Mouse (Mus musculus) adrenal gland, adult (tissue): ENCODE measurements at regions not wholly inside any gene's neighbourhood (a gene's known extent, or its start where the extent isn't known, plus 50 kb on each side); places are given as distances from the start of the nearest gene placed in this dataset.

Source experiments
- DNase-seq, 2 experiments: peaks; one replicate each; pipeline ENCODE4 v3.0.0; 2022 to 2023; ENCODE audit warnings: low spot score in 1 of 2; ENCODE audit not compliant: inconsistent age in 2 of 2

DNA sequence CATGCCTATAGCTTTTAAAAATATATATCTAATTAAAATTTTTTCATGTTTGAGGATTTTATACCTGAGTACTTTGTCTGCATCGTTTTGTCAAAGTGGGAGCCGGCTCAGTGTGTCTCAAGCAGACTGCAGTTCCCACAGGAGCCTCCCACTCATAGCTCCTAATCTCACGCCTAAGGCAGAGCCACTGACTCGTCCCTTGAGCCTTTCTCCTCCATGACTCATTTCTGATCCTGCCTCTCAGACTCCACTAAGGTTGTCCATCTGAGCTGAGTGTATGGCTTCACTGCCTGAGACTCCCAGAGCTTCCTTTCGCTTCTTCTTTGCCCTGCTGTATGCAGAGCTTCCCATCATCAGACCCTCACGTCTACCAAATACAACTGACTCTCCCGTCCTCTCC lies 98.8 kb downstream of the Efnb2 start:
- DNase-seq, result no peak

DNA sequence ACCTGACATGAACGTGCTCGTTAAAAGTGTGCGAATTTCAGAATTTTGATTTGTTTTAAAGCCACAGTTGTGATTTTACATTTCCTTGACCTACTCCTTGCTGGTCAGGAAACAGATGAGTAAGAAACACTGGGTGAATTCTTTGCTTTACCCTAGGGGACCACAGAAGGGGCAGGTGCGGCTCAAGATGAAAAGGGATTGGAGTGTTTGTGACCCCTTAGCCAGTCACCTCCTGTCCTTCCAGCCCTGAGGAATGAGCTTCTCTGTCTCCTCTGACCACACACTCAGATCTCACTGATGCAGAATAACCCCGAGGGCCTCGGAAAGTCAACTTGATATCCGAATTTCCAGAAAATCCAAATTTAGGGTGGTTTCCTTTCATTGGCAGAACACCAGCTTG lies 103.0 kb downstream of the Efnb2 start:
- no peak for DNase-seq

DNA sequence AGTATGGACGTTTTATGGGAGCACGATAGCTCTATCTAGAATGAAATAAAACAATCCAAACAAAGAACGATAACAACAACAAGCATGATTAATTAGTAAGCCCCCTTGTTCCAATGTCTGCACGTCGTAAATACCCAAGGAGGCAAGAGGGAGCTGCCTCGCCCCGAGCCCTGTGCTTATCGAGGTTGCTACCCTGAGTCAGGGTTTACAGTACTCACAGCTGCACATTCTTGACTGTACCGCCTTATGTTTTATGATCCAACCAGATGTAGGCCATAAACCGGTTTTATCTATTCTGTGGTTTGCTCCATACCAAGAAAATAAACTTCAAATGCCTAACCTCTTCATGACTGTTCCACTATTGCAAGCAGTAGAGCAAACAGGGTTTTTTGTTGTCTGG lies 104.9 kb downstream of the Efnb2 start:
- no peak for DNase-seq

DNA sequence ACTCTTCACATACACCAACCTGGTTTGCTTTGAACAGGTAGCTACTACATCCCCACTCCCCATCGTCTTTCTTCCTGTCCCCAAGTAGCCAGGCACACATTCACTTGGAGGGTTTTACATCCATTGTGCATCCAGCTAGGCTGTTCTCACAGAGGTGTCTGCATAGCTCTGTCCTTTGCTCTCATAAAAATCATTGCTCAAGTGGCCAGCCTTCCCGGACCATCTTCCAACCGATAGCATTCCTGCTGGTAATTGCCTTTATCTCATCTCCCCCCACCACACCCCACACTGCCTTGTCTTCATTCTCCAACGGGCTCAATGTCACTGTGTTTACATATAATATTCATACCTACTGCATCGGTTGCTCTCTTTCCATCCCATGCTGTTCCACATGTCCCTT lies 106.4 kb downstream of the Efnb2 start:
- no peak for DNase-seq

DNA sequence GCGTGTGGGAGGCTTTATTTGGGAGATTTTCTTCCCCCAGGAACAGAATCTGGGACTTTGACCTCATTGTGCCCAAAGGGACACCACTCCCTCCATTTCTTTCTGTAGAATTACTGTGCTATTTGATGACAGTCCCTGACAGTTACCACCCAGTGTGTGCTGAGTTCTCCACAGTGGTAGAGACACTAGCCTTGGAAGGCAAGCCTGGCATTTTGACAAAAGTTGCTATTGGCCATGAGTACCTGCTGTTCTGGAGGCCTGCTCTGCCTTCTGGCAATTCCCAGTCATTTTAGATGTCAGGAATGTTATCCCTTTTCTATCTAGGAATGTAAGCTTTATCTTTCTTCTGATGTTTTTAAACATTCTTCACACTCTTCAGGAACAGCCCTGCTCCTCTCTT lies 108.3 kb downstream of the Efnb2 start:
- DNase-seq, result no peak

DNA sequence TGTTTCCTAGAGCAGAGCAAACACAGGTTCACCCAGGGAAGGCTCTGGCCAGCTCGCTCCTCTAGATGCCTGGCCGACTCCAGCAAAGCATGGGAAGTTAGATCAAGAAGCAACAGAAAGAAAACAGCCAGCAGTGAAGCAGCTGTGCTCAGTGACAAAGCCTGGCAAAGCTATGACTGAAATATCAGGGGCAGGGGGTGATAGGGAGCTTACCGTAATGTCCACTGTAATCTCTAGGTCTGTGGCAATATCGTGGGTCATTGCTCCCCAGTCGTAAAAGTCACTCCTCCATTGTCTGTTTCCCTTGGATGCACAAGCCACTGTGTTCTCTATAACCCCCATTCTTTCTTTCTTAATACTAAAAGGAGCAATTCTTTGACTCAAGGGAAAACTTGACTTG lies 124.4 kb downstream of the Efnb2 start:
- DNase-seq, result no peak

DNA sequence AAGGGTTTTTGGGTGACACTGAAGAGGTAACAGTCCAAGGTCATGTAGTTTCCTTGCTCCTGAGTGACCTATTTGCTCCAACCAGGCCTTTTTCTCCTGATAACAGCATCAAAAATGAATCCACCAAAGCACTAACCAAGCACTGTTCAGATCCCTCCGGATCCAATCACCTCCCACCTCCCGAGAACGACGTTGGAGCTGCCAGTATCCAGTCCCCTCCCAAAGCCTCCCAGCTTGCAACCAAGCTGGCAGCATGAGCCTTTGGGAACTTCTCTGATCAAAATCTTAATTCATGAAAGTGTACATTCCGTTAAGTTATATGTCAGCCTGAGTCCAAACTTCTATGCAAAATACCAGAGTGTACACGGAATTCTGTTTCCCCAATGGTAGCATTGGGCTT lies 126.3 kb downstream of the Efnb2 start:
- DNase-seq, result no peak

DNA sequence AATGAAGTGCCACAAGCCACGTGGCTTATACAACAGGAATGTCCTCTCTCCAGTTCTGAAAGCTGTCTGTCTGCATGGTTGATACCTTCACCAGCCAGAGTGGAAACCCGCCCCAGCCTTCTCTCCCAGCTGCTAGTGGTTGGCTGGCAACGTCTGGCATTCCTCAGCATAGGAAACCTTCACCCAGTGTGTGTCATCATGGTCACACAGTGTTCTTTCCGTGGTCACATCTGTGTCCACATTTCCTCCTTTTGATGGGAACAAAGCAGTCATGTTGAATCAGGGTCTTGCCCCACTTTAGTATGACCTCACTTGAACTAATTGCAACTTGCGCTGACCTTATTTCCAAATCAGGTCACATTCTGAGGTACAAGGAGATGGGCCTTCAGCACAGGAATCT lies 128.1 kb downstream of the Efnb2 start:
- DNase-seq, result peak; percentile 72 to 81

DNA sequence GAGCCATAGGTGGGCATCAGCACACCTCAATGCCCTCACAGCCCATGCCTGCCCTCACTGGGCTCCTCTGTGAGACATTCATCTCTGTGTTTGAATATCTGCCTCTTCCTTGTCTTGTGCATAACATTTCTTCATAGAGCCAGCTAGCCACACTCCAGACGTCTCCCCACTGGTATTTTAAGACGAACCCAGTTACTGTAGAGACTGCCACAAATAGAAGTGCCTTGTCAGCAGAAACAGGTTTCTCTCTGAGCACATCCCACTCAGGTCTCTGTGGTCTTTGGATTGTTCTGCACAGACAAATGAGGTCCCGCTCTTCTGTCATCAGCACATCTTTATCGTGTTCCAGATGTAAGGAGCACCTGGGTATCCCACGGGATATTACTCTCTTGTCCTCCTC lies 130.5 kb downstream of the Efnb2 start:
- no peak for DNase-seq

DNA sequence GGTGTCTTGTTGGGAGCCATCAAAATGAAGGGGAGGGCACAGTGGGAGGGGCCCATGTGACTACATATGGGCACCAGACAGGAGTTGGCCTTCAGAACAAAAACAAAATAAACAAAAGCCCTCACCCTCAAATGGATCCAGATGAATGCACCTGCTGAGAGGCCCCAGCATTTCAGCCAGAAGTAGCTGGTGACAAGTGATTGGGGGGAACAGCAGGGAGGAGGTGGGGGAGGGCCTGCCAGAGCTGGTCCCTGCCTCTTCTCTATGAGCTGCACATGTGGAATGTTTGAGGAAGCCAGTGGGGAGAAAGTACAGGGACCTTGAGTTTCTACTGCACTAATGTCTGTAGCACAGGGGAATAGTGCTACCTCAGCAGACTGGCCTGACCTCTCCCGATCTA lies 139.5 kb downstream of the Efnb2 start:
- no peak for DNase-seq

DNA sequence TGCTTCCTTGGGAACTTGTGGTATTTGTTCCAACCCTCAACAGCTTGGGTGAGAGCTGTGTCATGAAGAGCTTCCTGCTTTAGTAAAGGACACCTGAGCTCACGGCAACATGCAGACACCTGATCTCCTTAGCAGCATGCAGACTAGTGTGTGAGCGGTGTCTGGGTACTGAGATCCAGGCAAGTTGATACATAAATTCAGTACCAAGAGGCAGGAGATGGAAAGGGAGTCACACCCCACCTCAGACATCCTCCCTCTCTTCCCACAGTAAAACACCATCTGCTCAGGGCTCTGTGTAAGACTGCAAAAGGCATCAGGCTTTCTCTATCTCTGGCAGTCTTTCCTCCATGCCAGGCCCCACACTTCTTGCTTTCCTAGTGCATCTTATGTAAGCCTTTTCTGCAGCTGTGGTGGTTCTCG lies 141.3 kb downstream of the Efnb2 start:
- DNase-seq, result no peak

DNA sequence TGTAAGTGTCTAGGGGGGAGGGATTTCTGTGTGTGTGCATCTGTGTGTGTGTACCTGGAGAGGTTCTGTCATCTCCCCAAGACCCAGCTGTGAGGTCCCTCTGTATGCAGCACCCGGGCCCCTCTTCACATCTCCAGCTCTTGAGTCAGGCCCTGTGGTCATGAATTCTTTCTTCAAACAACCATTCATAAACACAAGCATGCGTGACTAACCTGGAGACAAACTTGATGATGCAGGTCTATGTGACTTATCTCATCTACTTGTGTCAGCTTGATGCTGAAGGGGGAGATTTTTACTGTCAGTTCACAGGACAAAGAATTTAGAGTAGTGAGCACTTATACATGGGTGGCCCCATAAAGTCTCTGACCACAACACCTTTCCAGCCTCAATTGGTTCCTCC lies 143.4 kb downstream of the Efnb2 start:
- DNase-seq, result no peak

DNA sequence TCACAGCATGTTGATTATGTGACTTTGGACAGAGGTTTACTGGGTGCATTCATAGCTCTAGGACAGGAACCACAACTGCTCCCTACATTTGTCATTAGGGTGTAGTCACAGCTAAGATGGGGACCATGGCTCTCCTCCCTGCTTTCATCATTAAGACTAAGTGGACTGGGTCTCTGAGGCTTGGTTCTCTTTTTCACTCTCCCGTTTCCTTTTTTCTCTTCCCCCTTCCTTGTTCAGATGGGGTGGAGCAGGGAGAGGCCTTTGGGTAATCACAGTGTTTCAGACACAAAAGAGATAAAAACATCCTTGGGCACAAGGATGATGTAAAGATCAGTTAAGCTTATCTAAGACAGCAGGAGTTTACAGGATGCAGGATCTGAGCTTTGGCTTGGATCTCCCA lies 144.8 kb downstream of the Efnb2 start:
- DNase-seq, result no peak

DNA sequence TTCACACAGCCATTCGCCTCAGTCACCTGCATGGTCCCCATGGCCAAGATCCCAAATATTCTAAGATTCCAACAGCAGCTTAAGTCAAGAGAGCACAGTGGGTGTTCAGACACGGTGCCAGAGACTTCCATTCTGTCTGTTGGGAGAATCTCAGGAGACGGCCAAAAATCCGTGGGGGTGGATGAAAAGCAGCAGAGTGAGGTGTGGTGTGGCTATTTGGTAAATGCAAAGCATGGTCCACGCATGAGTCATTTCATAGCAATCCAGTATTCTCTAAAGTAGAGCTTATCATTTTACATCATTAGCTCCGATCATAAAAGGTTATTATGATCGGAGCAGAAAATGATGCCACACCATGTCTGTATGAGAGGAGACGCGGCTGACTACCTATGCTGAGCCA lies 161.1 kb downstream of the Efnb2 start:
- DNase-seq, result no peak

DNA sequence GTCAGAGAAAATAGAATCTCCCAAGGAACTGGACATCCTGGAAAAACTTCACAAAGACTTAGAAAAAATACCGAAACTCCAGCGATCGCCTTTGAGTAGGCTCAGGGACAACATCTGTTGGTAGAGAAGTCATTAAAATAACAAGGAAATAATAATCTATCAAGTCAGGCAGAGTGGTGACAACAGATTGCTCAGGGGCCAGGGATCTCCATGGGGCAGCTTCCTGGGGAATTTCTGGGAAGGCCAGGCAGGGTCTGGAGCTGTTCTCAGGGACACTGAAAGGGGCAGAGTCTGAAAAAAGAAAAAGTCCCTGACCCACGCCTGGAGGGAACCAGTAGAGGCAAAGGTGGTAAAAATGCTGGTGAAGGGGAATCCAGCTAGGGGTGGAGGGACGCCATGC lies 162.3 kb downstream of the Efnb2 start:
- DNase-seq, result no peak

DNA sequence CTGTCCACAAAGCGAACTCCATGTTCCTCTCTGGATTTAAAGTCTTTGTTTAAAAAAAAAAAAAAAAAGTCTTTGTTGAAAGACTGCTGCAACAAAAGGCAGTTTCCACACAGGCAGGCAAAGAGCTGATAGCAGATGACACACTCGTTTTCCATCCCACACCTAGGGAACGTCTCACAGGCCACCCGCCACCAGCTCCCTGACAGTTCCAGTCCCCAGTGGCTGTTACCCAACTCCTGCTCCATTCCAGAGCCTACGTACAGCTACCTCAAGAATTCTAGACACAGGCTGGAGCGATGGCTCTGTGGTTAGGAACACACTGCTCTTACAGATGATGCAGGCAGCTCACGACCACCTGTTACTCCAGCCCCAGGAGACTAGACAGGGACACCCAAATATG lies 165.6 kb downstream of the Efnb2 start:
- DNase-seq, result no peak

DNA sequence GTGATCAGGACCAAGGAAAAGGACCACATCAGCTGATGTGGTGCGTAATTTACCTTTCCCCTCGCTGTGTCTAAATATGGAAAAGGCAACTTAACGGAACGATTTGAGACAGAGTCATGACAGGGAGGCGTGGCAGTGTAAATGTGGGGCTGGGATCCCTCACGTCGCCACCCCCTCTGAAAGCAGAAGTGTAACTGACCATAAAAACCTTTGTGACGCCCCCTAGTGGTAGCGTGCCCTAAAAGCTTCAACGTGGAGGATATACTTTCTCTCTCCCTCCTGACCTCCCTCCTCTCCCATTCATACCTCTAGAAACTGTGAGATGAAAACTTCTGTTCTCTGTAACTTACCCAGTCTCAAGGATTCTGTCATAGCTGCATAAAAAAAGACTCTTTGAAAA lies 166.8 kb downstream of the Efnb2 start:
- DNase-seq, result no peak

DNA sequence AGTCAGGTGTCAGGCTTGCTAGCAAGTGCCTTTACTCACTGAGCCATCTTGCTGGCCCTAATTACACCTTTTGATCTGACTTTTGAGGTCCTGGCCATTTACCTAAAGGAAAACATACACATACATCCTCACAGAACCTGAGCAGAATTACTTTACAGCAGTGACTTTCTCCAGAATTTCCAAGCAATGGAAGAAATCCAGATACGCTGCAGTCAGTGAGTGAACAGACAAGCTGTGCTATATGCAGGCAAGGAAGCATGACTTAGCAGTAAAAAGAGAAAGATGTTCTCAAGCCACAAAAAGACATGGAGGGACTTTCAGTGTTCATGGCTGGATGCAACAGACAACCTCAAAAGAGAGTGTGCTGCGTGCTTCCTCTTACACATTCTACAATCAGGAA lies 169.1 kb downstream of the Efnb2 start:
- no peak for DNase-seq

DNA sequence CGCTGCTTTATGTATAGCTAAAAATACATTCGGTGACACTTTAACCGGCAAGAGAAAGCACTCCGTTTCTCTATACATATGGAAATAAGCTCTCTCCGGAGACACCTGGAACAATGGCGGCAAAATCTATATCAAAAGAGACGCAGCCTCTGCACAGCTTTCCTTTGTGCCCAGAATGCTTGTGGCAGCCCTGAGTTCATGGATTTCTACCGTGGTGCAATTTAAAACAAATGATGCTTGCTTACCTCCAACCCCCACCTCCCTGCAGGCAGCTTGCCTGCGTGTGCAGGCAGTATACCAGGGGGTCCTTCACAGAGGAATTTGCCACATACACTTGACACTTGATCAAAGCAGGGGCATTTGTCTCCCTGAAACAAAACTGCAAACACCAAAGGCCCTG lies 171.3 kb downstream of the Efnb2 start:
- DNase-seq, result no peak

DNA sequence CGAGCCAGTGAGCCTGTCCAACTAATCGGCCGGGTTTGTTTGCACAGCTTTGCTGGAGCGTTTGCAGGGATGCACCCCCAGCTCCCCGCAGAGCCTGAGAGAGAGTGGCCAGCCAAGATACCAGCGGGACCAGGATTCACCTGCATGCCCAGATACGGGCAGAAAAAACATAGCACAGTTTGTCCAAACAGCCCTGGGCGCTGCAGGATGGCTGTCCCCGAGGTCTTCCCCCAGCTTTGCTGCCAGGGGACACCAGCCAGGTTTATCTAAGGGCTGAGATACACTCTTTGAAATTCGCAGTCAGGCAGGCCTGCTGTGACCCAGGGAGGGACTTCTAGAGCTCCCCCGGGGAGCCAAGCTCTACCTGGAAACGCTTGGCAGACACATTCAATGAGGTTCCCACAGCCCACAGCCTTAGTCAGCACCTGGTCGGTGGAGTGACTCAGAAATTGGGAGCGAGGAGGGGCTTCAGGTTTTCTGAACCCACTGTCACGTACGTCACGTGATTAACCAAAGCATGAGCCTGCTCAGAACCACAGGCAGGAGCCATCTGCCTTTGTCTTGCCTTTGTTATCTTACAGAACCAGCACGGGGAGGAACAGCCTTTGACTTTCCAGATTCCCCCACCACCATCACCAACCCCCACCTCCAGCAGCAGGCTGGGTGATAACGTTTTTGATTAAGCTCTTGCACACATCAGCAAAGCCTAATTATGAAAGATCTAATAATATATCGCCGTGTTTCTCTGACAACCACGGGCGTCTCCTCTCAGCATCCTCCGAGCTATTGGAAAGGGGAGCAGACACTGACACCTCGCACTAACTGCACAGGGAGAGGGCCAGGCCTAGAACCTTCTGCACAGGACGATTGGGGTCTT lies 172.1 kb downstream of the Efnb2 start:
- peak; percentile 32 to 66 for DNase-seq

DNA sequence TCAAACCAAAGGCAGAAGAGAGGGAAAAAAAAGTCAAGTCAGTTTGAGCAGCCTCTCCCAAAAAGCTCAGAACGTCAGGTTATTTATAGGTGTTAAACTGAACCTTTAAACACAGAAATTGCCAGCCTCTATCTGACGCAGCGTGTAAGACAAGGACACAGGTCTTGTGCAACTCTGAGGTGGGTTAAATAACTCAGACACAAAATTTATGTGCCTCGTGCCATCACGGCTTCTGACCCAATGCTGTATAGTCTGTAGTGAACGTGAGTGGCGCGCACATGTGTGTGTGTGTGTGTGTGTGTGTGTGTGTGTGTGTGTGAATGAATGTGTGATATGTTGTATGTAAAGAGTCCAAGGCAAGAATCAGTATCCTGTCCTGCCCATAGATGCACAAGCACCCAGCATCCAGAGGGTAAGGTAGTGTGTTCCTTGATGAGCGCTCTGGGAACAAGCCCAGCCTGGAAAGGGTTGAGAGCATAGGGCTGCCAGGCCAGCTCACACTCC lies 172.8 kb downstream of the Efnb2 start:
- peak in 1 of 2 experiments; percentile 37 for DNase-seq

DNA sequence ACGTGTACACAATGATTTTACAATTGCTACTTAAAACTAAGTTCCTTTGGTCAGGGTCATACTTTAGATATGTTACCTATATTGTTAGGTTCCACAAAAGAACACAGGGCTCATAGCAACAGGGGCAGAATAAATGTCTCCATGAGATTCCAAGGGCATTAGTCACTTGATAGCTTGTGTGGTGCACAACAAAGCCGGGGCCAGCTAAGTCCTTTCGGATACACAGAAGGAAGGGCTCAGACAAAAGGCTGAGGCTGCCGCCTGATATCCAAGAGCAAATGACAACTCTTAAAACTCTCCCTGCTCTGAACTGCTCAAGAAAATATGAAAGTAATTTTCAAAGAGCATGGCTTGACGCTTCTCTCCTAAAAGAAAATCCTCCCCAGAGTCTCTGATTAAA lies 173.3 kb downstream of the Efnb2 start:
- DNase-seq, result peak; percentile 50 to 83

DNA sequence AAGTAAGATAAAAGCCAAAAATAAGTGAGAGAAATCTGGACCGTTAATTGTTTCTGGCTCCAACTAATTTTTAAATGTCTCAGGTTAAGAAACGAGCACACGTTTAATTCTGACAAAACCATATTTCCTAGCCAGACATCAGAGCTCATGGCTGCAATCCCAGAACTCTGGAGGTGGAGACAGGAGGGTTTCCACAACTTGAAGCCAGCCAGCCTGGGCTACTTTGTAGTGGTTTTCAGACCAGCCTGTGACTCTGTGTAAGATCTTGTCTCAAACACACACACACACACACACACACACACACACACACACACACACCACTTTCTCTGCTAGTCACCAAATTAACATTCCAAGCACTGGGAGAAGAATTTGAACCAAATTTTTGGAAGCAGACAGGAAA lies 174.2 kb downstream of the Efnb2 start:
- no peak for DNase-seq
